Mouse (Mus musculus) lung, adult 2 months (tissue): ENCODE data around the gene Pld6.

Source experiments
- CTCF ChIP-seq: fragments of 200-500 bp; IDR thresholded peaks from 2 replicates; pipeline ENCODE4 v1.5.1; 2011; ENCODE audit warnings: mild to moderate bottlenecking, low read length, control low read depth; ENCODE audit not compliant: insufficient read depth
- POLR2A ChIP-seq: fragments of 200-500 bp; IDR thresholded peaks from 2 replicates; pipeline ENCODE4 v1.6.1; 2011; ENCODE audit warnings: low read depth, mild to moderate bottlenecking, control low read depth, low read length, borderline replicate concordance; ENCODE audit errors: extremely low read depth

GRCm38 (mm10) chr11:59804409-59805110 lies 17.1 kb upstream of the Pld6 start:
- no peak for TF ChIP-seq CTCF
- TF ChIP-seq POLR2A, result no peak
